Mouse (Mus musculus): ENCODE results near the gene Tubg2.
"Not testable (repeated sequence)": the region's sequence is repeated elsewhere in the genome, so short reads cannot be mapped to it uniquely, and the experiment has no call there.

Tubg2 gene

GRCm38 (mm10) chr11:101155728-101156371 is at the start of gene Tubg2:
Gene Tubg2, plus strand, starts transcription at chr11:101155907.
- DNase-seq, result peak; percentile 86

DNA sequence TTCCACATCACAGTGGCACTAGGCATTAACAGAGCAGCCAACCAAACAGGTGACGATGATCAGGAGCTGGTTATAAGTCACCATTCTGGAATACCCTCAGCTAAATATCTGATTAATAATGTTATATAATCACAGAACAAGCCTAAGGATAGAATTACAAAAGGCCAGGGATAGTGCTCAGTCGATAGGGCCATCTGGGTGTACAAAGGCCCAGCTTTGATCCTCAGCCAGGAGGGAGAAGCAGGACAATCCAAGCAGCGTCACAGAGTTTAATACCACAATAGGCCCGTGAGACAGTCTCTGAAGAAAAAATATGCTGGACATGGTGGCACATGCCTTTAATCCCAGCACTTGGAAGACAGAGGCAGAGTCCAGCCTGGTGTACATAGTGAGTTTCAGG is 46.4 kb upstream of the Tubg2 start:
- DNase-seq, result no peak

DNA sequence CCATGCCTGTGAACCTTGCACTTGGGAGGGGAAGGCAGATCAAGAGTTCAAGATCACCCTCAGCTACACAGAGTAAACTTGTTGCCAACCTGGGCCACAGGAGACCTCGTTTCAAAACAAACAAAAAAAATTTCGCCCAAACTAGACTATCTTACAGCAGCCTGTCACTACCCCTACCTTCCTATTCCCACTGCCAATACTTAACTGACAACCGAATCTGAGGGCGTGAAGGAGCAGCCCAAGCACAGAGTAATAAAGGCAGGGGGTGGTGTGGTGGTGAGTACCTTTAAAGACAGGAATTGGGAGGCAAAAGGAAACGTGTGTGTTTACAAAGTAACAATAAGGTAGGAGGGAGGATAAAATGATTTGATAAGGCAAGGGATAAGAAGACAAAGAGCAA is 45.0 kb upstream of the Tubg2 start:
- DNase-seq, result no peak

- DNase-seq, result no peak
These were observed 44.5 kb upstream of the Tubg2 start for GRCm38 (mm10) chr11:101111178-101111577.

GRCm38 (mm10) chr11:101112186-101112585 is 43.5 kb upstream of the Tubg2 start:
- no peak for DNase-seq

DNA sequence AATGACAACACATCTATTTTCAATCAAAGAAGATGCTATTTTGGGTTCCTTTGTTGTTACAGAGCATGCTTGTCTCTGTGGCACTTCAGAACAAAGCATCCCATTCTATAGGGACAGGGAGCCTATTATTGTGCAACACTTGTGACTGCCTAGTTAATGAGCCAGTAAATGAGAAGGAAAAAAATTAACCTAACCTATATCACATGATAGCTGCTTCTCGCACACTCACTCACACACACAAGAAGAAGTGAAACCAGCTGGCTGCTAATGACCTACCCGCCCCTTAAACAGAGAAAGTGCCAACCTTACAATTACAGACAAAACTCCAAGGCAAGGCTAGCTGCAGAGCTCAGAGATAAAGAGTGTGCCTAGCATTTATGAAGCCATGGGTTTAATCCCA is 40.1 kb upstream of the Tubg2 start:
- DNase-seq, result peak; percentile 85

DNA sequence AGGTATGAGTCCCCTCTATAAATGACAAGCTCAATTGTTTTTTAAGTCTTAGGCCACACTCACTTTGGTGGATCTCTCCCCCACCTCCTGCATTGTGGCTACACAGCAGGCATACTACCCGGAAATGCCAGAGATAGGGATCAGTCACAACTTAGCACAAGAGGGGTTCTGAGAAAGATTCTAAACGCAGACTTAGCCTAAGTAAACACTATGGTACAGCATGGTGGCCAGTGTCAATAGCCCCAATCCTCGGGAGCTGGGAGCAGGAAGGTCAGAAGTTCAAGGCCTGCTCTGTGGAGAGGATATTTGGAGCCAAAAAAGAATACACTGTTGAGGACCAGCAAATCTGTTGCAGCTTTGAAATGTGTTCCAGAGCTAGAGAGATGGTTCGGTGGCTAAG is 37.6 kb upstream of the Tubg2 start:
- DNase-seq, result no peak

GRCm38 (mm10) chr11:101119131-101119760 is 36.5 kb upstream of the Tubg2 start:
- no peak for DNase-seq

- DNase-seq, result peak; percentile 100
These were observed 35.8 kb upstream of the Tubg2 start, which contains the start of the genes Retreg3 and Tubg1 for GRCm38 (mm10) chr11:101119761-101120544. Gene Retreg3, minus strand, starts transcription at chr11:101119893. Gene Tubg1, plus strand, starts transcription at chr11:101119938.

GRCm38 (mm10) chr11:101120545-101121188 is 35.0 kb upstream of the Tubg2 start:
- DNase-seq, result peak; percentile 32

GRCm38 (mm10) chr11:101124494-101124893 is 31.2 kb upstream of the Tubg2 start:
- DNase-seq, result not testable (repeated sequence)

DNA sequence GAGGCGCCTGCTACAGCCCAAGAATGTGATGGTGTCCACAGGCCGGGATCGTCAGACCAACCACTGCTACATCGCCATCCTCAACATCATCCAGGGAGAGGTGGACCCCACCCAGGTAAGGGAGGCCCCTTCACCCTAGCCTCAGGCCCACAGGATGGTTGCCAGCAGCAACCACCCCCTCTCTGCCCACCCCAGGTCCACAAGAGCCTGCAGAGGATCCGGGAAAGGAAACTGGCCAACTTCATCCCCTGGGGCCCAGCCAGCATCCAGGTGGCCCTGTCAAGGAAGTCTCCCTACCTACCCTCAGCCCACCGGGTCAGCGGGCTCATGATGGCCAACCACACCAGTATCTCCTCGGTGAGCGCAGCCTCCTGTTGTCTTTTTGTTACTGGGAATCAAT is 30.7 kb upstream of the Tubg2 start:
- DNase-seq, result not testable (repeated sequence)

- DNase-seq, result no peak
These were observed 28.6 kb upstream of the Tubg2 start for GRCm38 (mm10) chr11:101127075-101127474.

- no peak for DNase-seq
These were observed 26.6 kb upstream of the Tubg2 start for GRCm38 (mm10) chr11:101128996-101129577.

GRCm38 (mm10) chr11:101130056-101130756 is 25.5 kb upstream of the Tubg2 start:
- peak; percentile 41 for DNase-seq

- DNase-seq, result no peak
These were observed 24.5 kb upstream of the Tubg2 start for GRCm38 (mm10) chr11:101131187-101131586.

- DNase-seq, result peak; percentile 63
These were observed 24.0 kb upstream of the Tubg2 start for GRCm38 (mm10) chr11:101131701-101132100.

GRCm38 (mm10) chr11:101133037-101133436 is 22.7 kb upstream of the Tubg2 start:
- DNase-seq, result no peak

- peak; percentile 58 for DNase-seq
These were observed 21.4 kb upstream of the Tubg2 start for GRCm38 (mm10) chr11:101134217-101134865.

- no peak for DNase-seq
These were observed 18.7 kb upstream of the Tubg2 start for GRCm38 (mm10) chr11:101137000-101137399.

- peak; percentile 97 for DNase-seq
These were observed 17.0 kb upstream of the Tubg2 start for GRCm38 (mm10) chr11:101138536-101139181.
